Mouse (Mus musculus) neural tube, embryonic 11.5 days (tissue): ENCODE measurements around the gene Larp4b. TPM values are rescaled to one million over a fixed set of nuclear protein-coding genes. Genes with fewer than 3 reads are reported as not detected.

Source experiments
- ATAC-seq: fragments of 200-750 bp; cut with Nextera tagmentation; 2 replicates; pipeline ENCODE4 v1.8.0; 2017; ENCODE audit warnings: moderate number of reproducible peaks, mild to moderate bottlenecking, moderate TSS enrichment, moderate library complexity; ENCODE audit not compliant: insufficient read depth, low FRiP score, low TSS enrichment
- DNase-seq: peaks from one replicate; pipeline ENCODE4 v3.0.0-alpha.2; 2015; ENCODE audit warnings: low spot score
- H3K27ac ChIP-seq: fragments of 300-500 bp; sonication (generic); 2 replicates; pipeline ENCODE4 v1.5.1; 2014; ENCODE audit warnings: low read depth, mild to moderate bottlenecking, low read length
- H3K27me3 ChIP-seq: fragments of 300-500 bp; sonication (generic); 2 replicates; pipeline ENCODE4 v1.6.1; 2014; ENCODE audit warnings: mild to moderate bottlenecking, low read length, mixed read lengths; ENCODE audit not compliant: control insufficient read depth, insufficient read depth
- H3K36me3 ChIP-seq: fragments of 300-500 bp; sonication (generic); 2 replicates; pipeline ENCODE4 v1.6.1; 2014; ENCODE audit warnings: mild to moderate bottlenecking, low read length, moderate library complexity, mixed read lengths; ENCODE audit not compliant: control insufficient read depth, insufficient read depth
- H3K4me1 ChIP-seq: fragments of 300-500 bp; sonication (generic); 2 replicates; pipeline ENCODE4 v1.6.1; 2014; ENCODE audit warnings: low read length, mixed read lengths; ENCODE audit not compliant: control insufficient read depth, insufficient read depth
- H3K4me2 ChIP-seq: fragments of 300-500 bp; sonication (generic); 2 replicates; pipeline ENCODE4 v1.6.1; 2014; ENCODE audit warnings: low read depth, mild to moderate bottlenecking, moderate library complexity
- H3K4me3 ChIP-seq: fragments of 300-500 bp; sonication (generic); 2 replicates; pipeline ENCODE4 v1.5.1; 2014; ENCODE audit warnings: low read depth, low read length
- H3K9ac ChIP-seq: fragments of 300-500 bp; sonication (generic); 2 replicates; pipeline ENCODE4 v1.6.1; 2014; ENCODE audit warnings: mild to moderate bottlenecking, low read length
- H3K9me3 ChIP-seq: fragments of 300-500 bp; sonication (generic); 2 replicates; pipeline ENCODE4 v1.6.1; 2016; ENCODE audit warnings: low read length; ENCODE audit not compliant: control insufficient read depth
- WGBS: fragments of 180-500 bp; shearing (Covaris S2); extraction: QIAGEN DNeasy Blood & Tissue Kit; methylation state at CpG from one replicate; pipeline ENCODE4 v1.1.7; 2014; 5-methylcytosine and 5-hydroxymethylcytosine counted together
- polyA plus RNA-seq: library from polyadenylated mRNA; unstranded; fragments of >200 nt; fragmentation: Nextera tagmentation; extraction: Ambion mirVana; gene quantifications from 2 replicates; pipeline ENCODE4 v1.2.1, GENCODE M21; 2014

The Larp4b gene
- polyA plus RNA-seq, 1 experiment from 2014 or later = 39.3 TPM

GRCm38 (mm10) chr13:9113735-9114134 lies 20.1 kb downstream of the Larp4b start:
- Histone ChIP-seq H3K4me1 (no peaks in the 10 kb centered on the region), H3K9me3 (no peaks in the 10 kb centered on the region), H3K27ac (no peak overlapping the region), H3K9ac (no peak overlapping the region), H3K4me2 (no peak overlapping the region), H3K36me3 (no peaks in the 10 kb centered on the region), H3K27me3 (no peaks in the 10 kb centered on the region), H3K4me3 (no peak overlapping the region)
- 95% methylated on average over 3 of the region's 3 CpGs for WGBS
- DNase-seq = no peak
- no peak for ATAC-seq

GRCm38 (mm10) chr13:9120835-9121542 lies 27.3 kb downstream of the Larp4b start:
- H3K4me3 ChIP-seq = no peak overlapping the region
- H3K27ac ChIP-seq = no peak overlapping the region
- H3K36me3 ChIP-seq = no peaks in the 10 kb centered on the region
- WGBS = 92% methylated on average over 10 of the region's 10 CpGs
- H3K4me2 ChIP-seq = no peak overlapping the region
- no peaks in the 10 kb centered on the region for H3K4me1 ChIP-seq
- no peak overlapping the region for H3K9ac ChIP-seq
- H3K27me3 ChIP-seq = no peaks in the 10 kb centered on the region
- DNase-seq = no peak
- ATAC-seq = no peak
- no peaks in the 10 kb centered on the region for H3K9me3 ChIP-seq

DNA sequence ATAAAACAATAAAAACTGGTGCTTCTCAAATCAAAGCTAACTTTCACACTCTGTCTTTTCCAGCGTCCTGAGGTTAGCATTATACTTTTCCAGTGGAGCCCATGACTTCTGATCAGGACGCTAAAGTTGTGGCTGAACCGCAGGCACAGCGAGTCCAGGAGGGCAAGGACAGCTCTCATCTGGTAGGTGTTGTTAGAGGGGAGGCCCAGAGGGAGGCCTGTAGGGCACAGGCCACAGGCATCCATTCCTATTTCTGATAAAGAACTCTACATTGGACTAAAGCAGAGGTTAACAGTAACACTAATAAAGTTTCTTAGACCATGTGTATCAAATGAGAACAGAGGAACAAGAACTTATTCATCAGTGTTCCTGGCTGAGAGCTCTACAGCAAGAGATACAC lies 28.4 kb downstream of the Larp4b start:
- WGBS = 94% methylated on average over 4 of the region's 4 CpGs
- Histone ChIP-seq H3K4me3 (no peak overlapping the region), H3K36me3 (no peaks in the 10 kb centered on the region), H3K9me3 (no peaks in the 10 kb centered on the region), H3K4me1 (no peaks in the 10 kb centered on the region), H3K4me2 (no peak overlapping the region), H3K9ac (no peak overlapping the region), H3K27ac (no peak overlapping the region), H3K27me3 (no peaks in the 10 kb centered on the region)
- ATAC-seq (no peak), DNase-seq (no peak)

DNA sequence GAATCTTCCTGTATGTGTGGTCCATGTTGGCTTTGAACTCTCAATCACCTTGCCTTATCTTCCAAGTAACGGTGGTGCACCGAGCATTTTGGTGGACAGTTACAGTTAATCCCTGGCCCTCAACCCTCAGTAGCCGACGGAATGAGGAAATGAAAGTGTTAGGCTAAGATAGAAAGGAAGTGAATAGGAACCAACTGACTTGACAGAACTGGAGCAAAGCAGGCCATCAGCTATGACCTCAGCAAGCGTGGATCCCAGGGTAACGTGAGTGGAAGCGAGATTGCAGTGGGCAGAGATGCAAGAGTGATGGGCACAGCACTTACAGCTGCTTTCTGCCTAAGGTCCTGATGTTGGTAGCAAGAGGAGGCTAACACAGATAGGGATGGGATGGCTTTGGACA lies 31.5 kb downstream of the Larp4b start:
- H3K4me1 ChIP-seq = no peaks in the 10 kb centered on the region
- H3K9ac ChIP-seq = no peak overlapping the region
- H3K9me3 ChIP-seq = no peaks in the 10 kb centered on the region
- H3K4me2 ChIP-seq = no peak overlapping the region
- WGBS = 97% methylated on average over 7 of the region's 7 CpGs
- H3K27me3 ChIP-seq = no peaks in the 10 kb centered on the region
- H3K27ac ChIP-seq = no peak overlapping the region
- H3K36me3 ChIP-seq = no peaks in the 10 kb centered on the region
- no peak for ATAC-seq
- no peak overlapping the region for H3K4me3 ChIP-seq
- no peak for DNase-seq

- Histone ChIP-seq H3K27me3 (no peaks in the 10 kb centered on the region), H3K4me3 (no peak overlapping the region), H3K36me3 (no peaks in the 10 kb centered on the region), H3K9me3 (no peaks in the 10 kb centered on the region), H3K27ac (no peak overlapping the region), H3K4me2 (no peak overlapping the region), H3K9ac (no peak overlapping the region), H3K4me1 (no peaks in the 10 kb centered on the region)
- ATAC-seq = no peak
- 95% methylated on average over 4 of the region's 4 CpGs for WGBS
- no peak for DNase-seq
Observed at GRCm38 (mm10) chr13:9127715-9128114, 34.0 kb downstream of the Larp4b start.

- no peak overlapping the region for H3K9ac ChIP-seq
- no peak overlapping the region for H3K4me2 ChIP-seq
- no peaks in the 10 kb centered on the region for H3K36me3 ChIP-seq
- WGBS = 95% methylated on average over 6 of the region's 6 CpGs
- no peaks in the 10 kb centered on the region for H3K9me3 ChIP-seq
- ATAC-seq (no peak), DNase-seq (no peak)
- no peak overlapping the region for H3K27ac ChIP-seq
- no peaks in the 10 kb centered on the region for H3K27me3 ChIP-seq
- H3K4me1 ChIP-seq = no peaks in the 10 kb centered on the region
- no peak overlapping the region for H3K4me3 ChIP-seq
Observed at GRCm38 (mm10) chr13:9128707-9129314, 35.1 kb downstream of the Larp4b start.

- H3K36me3 ChIP-seq = no peaks in the 10 kb centered on the region
- ATAC-seq (no peak), DNase-seq (no peak)
- H3K9ac ChIP-seq = no peak overlapping the region
- H3K4me1 ChIP-seq = no peaks in the 10 kb centered on the region
- H3K27me3 ChIP-seq = no peaks in the 10 kb centered on the region
- 90% methylated on average over 2 of the region's 2 CpGs for WGBS
- no peak overlapping the region for H3K4me2 ChIP-seq
- H3K4me3 ChIP-seq = no peak overlapping the region
- no peak overlapping the region for H3K27ac ChIP-seq
- no peaks in the 10 kb centered on the region for H3K9me3 ChIP-seq
Observed at GRCm38 (mm10) chr13:9134421-9134820, 40.7 kb downstream of the Larp4b start.

- H3K27ac ChIP-seq = no peak overlapping the region
- H3K4me3 ChIP-seq = no peak overlapping the region
- DNase-seq (no peak), ATAC-seq (no peak)
- no peak overlapping the region for H3K9ac ChIP-seq
- H3K9me3 ChIP-seq = no peaks in the 10 kb centered on the region
- H3K4me1 ChIP-seq = no peaks in the 10 kb centered on the region
- 89% methylated on average over 6 of the region's 6 CpGs for WGBS
- H3K36me3 ChIP-seq = peaks cover 4% of the 10 kb centered on the region
- H3K4me2 ChIP-seq = no peak overlapping the region
- no peaks in the 10 kb centered on the region for H3K27me3 ChIP-seq
Observed at GRCm38 (mm10) chr13:9136088-9136487, 42.4 kb downstream of the Larp4b start.

GRCm38 (mm10) chr13:9136733-9137132 lies 43.1 kb downstream of the Larp4b start:
- 81% methylated on average over 4 of the region's 4 CpGs for WGBS
- Histone ChIP-seq H3K36me3 (peaks cover 4% of the 10 kb centered on the region), H3K4me2 (no peak overlapping the region), H3K9ac (no peak overlapping the region), H3K27me3 (no peaks in the 10 kb centered on the region), H3K4me1 (no peaks in the 10 kb centered on the region), H3K4me3 (no peak overlapping the region), H3K27ac (no peak overlapping the region), H3K9me3 (no peaks in the 10 kb centered on the region)
- peak; percentile 20 for DNase-seq
- no peak for ATAC-seq
